Mouse (Mus musculus) thymus, adult 2 months (tissue): ENCODE data around the gene Oaz1.

ENCODE experiments used
- CTCF ChIP-seq: fragments of 200-500 bp; IDR thresholded peaks from 2 replicates; pipeline ENCODE4 v1.5.1; 2012; ENCODE audit warnings: mild to moderate bottlenecking, control low read depth, low read length, moderate library complexity, borderline replicate concordance; ENCODE audit not compliant: control insufficient read depth, poor library complexity, insufficient read depth; ENCODE audit errors: extremely low read depth
- POLR2A ChIP-seq: fragments of 200-500 bp; IDR thresholded peaks from 2 replicates; pipeline ENCODE4 v1.6.1; 2012; ENCODE audit warnings: mild to moderate bottlenecking, low read length, control low read depth, moderate library complexity; ENCODE audit not compliant: control insufficient read depth, poor library complexity, insufficient read depth; ENCODE audit errors: extremely low read depth

GRCm38 (mm10) chr10:80804340-80804739 lies 22.1 kb upstream of the Oaz1 start:
- TF ChIP-seq CTCF: no peak
- no peak for TF ChIP-seq POLR2A
